Mouse (Mus musculus) adrenal gland, adult 18-20 months (tissue): Measurements from ENCODE around the gene Gm14288. TPM values are rescaled to one million over a fixed set of nuclear protein-coding genes. Genes with fewer than 3 reads are reported as not detected.
"Not testable (repeated sequence)": the region's sequence is repeated elsewhere in the genome, so short reads cannot be mapped to it uniquely, and the experiment has no call there.

Experiments used
- DNase-seq, 2 experiments: peaks; one replicate each; pipeline ENCODE4 v3.0.0; 2021 to 2022; ENCODE audit warnings: low spot score in 2 of 2
- long read RNA-seq, 2 experiments: library from polyadenylated mRNA; stranded (forward); transcript quantifications; one replicate each; pipeline ENCODE4 v2.0.0; 2021
- total RNA-seq, 2 experiments: library from RNA; stranded (reverse); gene quantifications; 1 replicate in 1 of 2; 2 replicates in 1 of 2; pipeline ENCODE4 v1.2.3; 2021

The Gm14288 gene
- total RNA-seq: 1 to 10 TPM; 1.5 to 8.4 TPM
- long read RNA-seq, experiment 1, partial matches to known transcripts: 0 of 2 reads
- long read RNA-seq, experiment 1, other reads (novel, unspliced or antisense): 1 of 2 reads
- long read RNA-seq, experiment 2, partial matches to known transcripts: 0 of 4 reads
- long read RNA-seq, experiment 2, other reads (novel, unspliced or antisense): 2 of 4 reads

DNA sequence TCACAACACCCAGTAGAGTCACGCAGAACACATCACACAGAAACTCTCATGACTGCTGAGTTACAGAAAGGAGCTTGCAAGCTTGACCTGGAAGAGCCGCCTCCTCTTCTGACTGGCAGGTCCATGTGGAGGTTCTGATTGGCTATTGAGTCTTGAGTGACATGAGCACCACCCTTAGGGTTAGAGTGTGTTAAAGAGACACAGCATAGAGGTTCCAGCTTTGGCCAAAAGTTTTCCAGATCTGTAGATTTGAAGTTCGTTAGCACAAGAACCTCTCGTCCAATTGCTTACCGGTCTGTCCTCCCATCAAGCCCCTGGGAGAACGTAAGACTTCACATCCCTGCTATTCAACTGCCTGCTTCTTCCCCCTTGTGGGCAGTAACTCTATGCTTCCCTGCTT, at the start of gene Gm14288:
Gm14288 (minus strand) TSS at position 101 of the 400 bp plus-strand sequence.
- not testable (repeated sequence) for DNase-seq

DNA sequence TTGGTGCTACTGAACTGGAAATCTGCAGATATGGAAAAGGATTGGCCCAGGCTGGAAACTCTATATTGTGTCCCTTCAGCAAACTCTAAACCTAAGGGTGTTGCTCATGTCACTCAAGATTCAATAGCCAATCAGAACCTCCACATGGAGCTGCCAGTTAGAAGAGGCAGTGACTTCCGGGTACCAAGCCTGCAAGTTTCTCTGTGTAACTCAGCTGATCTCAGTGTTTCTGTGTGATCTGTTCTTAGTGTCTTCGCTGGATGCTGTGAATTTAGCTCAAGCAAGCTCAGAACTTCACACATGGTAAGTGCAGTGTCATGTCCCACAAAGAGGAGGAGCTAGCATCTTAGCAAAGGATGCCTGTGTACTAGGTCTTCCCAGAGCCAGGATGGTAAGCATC, 59.7 kb downstream of the Gm14288 start, which contains the start of gene Gm2007:
Gm2007 (plus strand) TSS at position 301 of the 400 bp plus-strand sequence.
- not testable (repeated sequence) for DNase-seq

Other genes starting within 250 kb of the Gm14288 start
- gene Gm11007, start 157.1 kb downstream of the Gm14288 start, total RNA-seq: not detected
- gene Zfp969, start 97.4 kb downstream of the Gm14288 start, total RNA-seq: 10 to 100 TPM in 1 of 2 experiments, not detected in 1; 12.5 TPM
- not detected for gene Gm2007, start 59.6 kb downstream of the Gm14288 start, total RNA-seq
- 10 to 100 TPM; 33.4 to 37.4 TPM for gene Gm6710, start 68.1 kb upstream of the Gm14288 start, total RNA-seq
- 1 to 10 TPM; 9.5 to 10.0 TPM for gene Zfp966, start 130.0 kb upstream of the Gm14288 start, total RNA-seq
- gene Gm2026, start 164.2 kb upstream of the Gm14288 start, total RNA-seq: 10 to 100 TPM; 19.9 to 23.4 TPM